Mouse (Mus musculus): ENCODE results near the gene Ppp1r35. TPM values are rescaled to one million over a fixed set of nuclear protein-coding genes. Genes with fewer than 3 reads are reported as not detected.
A peak's percentile ranks its signal among the peaks of the same experiment; 100 is the strongest.
"Not testable (repeated sequence)": the region's sequence is repeated elsewhere in the genome, so short reads cannot be mapped to it uniquely, and the experiment has no call there.

Gene Ppp1r35
- total RNA-seq, 2 experiments from 2014 or later = 13.4 to 17.4 TPM

- DNase-seq = peak in 1 of 2 experiments; percentile 49
- intact Hi-C loops (cut with DNase I) = loop anchor here (5.0 kb wide), 1 partner anchor 217 kb away; the partner anchor contains the start of genes Epo and Gnb2
Observed at GRCm38 (mm10) chr5:137749196-137749836, 29.3 kb upstream of the Ppp1r35 start.

- intact Hi-C loops (cut with DNase I); DNase-seq: not testable (repeated sequence)
Observed at GRCm38 (mm10) chr5:137750212-137750611, 28.4 kb upstream of the Ppp1r35 start.

GRCm38 (mm10) chr5:137751221-137751887 is 27.3 kb upstream of the Ppp1r35 start:
- intact Hi-C loops (cut with DNase I) = no loop called here
- DNase-seq = peak; percentile 62 to 65

GRCm38 (mm10) chr5:137751988-137752387 is 26.7 kb upstream of the Ppp1r35 start:
- DNase-seq = no peak
- intact Hi-C loops (cut with DNase I) = no loop called here

GRCm38 (mm10) chr5:137753111-137753832 is 25.4 kb upstream of the Ppp1r35 start:
- DNase-seq = peak; percentile 67 to 69
- intact Hi-C loops (cut with DNase I) = no loop called here

GRCm38 (mm10) chr5:137755425-137755824 is 23.2 kb upstream of the Ppp1r35 start:
- intact Hi-C loops (cut with DNase I) = loop anchor here (5.0 kb wide), 1 partner anchor 153 kb away; the partner anchor contains the start of gene Mospd3
- no peak for DNase-seq

- DNase-seq = peak in 1 of 2 experiments; percentile 31
- intact Hi-C loops (cut with DNase I) = loop anchor here (5.0 kb wide), 1 partner anchor 154 kb away; the partner anchor contains the start of gene Mospd3
Observed at GRCm38 (mm10) chr5:137756106-137756505, 22.5 kb upstream of the Ppp1r35 start.

- peak; percentile 92 to 95 for DNase-seq
- intact Hi-C loops (cut with DNase I) = loop anchor here (1.0 to 5.0 kb wide), 2 partner anchors 100 to 155 kb away; partner anchors contain the start of gene Mospd3
Observed at GRCm38 (mm10) chr5:137756882-137757661, 21.6 kb upstream of the Ppp1r35 start.

GRCm38 (mm10) chr5:137757887-137758286 is 20.8 kb upstream of the Ppp1r35 start:
- peak; percentile 87 to 88 for DNase-seq
- intact Hi-C loops (cut with DNase I) = loop anchor here (1.0 to 5.0 kb wide), 2 partner anchors 101 to 156 kb away; partner anchors contain the start of gene Mospd3

- intact Hi-C loops (cut with DNase I) = loop anchor here (5.0 kb wide), 1 partner anchor 157 kb away; the partner anchor contains the start of gene Mospd3
Observed at GRCm38 (mm10) chr5:137758921-137759534, 19.6 kb upstream of the Ppp1r35 start.

GRCm38 (mm10) chr5:137759971-137760412 is 18.7 kb upstream of the Ppp1r35 start:
- intact Hi-C loops (cut with DNase I) = loop anchor here (5.0 kb wide), 1 partner anchor 158 kb away; the partner anchor contains the start of gene Mospd3
- peak; percentile 91 to 92 for DNase-seq

More at GRCm38 (mm10) chr5:137758921-137759534, 19.6 kb upstream of the Ppp1r35 start:
- no peak for DNase-seq

GRCm38 (mm10) chr5:137764609-137765340 is 13.9 kb upstream of the Ppp1r35 start:
- no peak for DNase-seq
- intact Hi-C loops (cut with DNase I) = no loop called here

GRCm38 (mm10) chr5:137766270-137766669 is 12.4 kb upstream of the Ppp1r35 start:
- no peak for DNase-seq
- intact Hi-C loops (cut with DNase I) = no loop called here

GRCm38 (mm10) chr5:137768475-137768874 is 10.2 kb upstream of the Ppp1r35 start:
- DNase-seq = no peak
- intact Hi-C loops (cut with DNase I) = no loop called here

GRCm38 (mm10) chr5:137770709-137771108 is 7.9 kb upstream of the Ppp1r35 start:
- intact Hi-C loops (cut with DNase I) = no loop called here
- peak in 1 of 2 experiments; percentile 65 for DNase-seq

- DNase-seq = no peak
- intact Hi-C loops (cut with DNase I) = no loop called here
Observed at GRCm38 (mm10) chr5:137772755-137773154, 5.9 kb upstream of the Ppp1r35 start.

- DNase-seq = no peak
- intact Hi-C loops (cut with DNase I) = no loop called here
Observed at GRCm38 (mm10) chr5:137775587-137776290, 2.9 kb upstream of the Ppp1r35 start.

GRCm38 (mm10) chr5:137776408-137776918 is 2.2 kb upstream of the Ppp1r35 start:
- intact Hi-C loops (cut with DNase I) = no loop called here
- peak in 1 of 2 experiments; percentile 46 for DNase-seq
